Mouse (Mus musculus): ENCODE measurements around the gene Rhox6.

- TF ChIP-seq CTCF (IDR thresholded peaks at IDR 0.05; ENCODE audit: borderline replicate concordance, control insufficient read depth, extremely low read depth, insufficient read depth, low read length, poor library complexity) (no peak), POLR2A (IDR thresholded peaks at IDR 0.05; ENCODE audit: control insufficient read depth, extremely low read depth, insufficient read depth, low read length, poor library complexity) (no peak)
These were observed 44.9 kb downstream of the Rhox6 start for GRCm38 (mm10) chrX:37871641-37872040.

Measured in thymus, adult 2 months (tissue).